Mouse (Mus musculus): Measurements from ENCODE around the gene Rnf227. TPM values are rescaled to one million over a fixed set of nuclear protein-coding genes. Genes with fewer than 3 reads are reported as not detected.

Gene Rnf227
- polyA plus RNA-seq, 1 experiment, result 3.3 TPM

- no peaks in the 10 kb centered on the region for H3K4me1 ChIP-seq (ENCODE audit: control insufficient read depth, insufficient read depth, low read length)
- no peaks in the 10 kb centered on the region for H3K9me3 ChIP-seq (replicated peaks; ENCODE audit: control insufficient read depth, insufficient read depth, low read length, poor library complexity, severe bottlenecking)
- no peak overlapping the region for H3K27ac ChIP-seq (ENCODE audit: insufficient read depth, low read length)
- TF ChIP-seq EP300 (IDR thresholded peaks at IDR 0.05; ENCODE audit: insufficient read depth, low read depth, low read length) (no peak), POLR2A (IDR thresholded peaks at IDR 0.05; ENCODE audit: insufficient read depth, low read length) (no peak), CTCF (IDR thresholded peaks at IDR 0.05; ENCODE audit: low read depth, low read length) (no peak)
- H3K4me3 ChIP-seq (ENCODE audit: low read depth, low read length), result no peak overlapping the region
- no peaks in the 10 kb centered on the region for H3K36me3 ChIP-seq (ENCODE audit: control insufficient read depth, insufficient read depth, low read length, poor library complexity, severe bottlenecking)
- H3K27me3 ChIP-seq (ENCODE audit: control insufficient read depth, insufficient read depth, low read length, poor library complexity, severe bottlenecking), result no peaks in the 10 kb centered on the region
- H3K9ac ChIP-seq (ENCODE audit: low read depth, poor library complexity, severe bottlenecking), result no peak overlapping the region
Measured at GRCm38 (mm10) chr11:69384979-69385378, 44.7 kb downstream of the Rnf227 start.

GRCm38 (mm10) chr11:69386758-69387157 is 46.5 kb downstream of the Rnf227 start:
- no peak overlapping the region for H3K4me3 ChIP-seq (ENCODE audit: low read depth, low read length)
- no peak overlapping the region for H3K27ac ChIP-seq (ENCODE audit: insufficient read depth, low read length)
- no peaks in the 10 kb centered on the region for H3K9me3 ChIP-seq (replicated peaks; ENCODE audit: control insufficient read depth, insufficient read depth, low read length, poor library complexity, severe bottlenecking)
- no peak for TF ChIP-seq EP300 (IDR thresholded peaks at IDR 0.05; ENCODE audit: insufficient read depth, low read depth, low read length)
- TF ChIP-seq CTCF (IDR thresholded peaks at IDR 0.05; ENCODE audit: low read depth, low read length), result no peak
- no peak for TF ChIP-seq POLR2A (IDR thresholded peaks at IDR 0.05; ENCODE audit: insufficient read depth, low read length)
- H3K4me1 ChIP-seq (ENCODE audit: control insufficient read depth, insufficient read depth, low read length), result no peaks in the 10 kb centered on the region
- no peaks in the 10 kb centered on the region for H3K36me3 ChIP-seq (ENCODE audit: control insufficient read depth, insufficient read depth, low read length, poor library complexity, severe bottlenecking)
- no peaks in the 10 kb centered on the region for H3K27me3 ChIP-seq (ENCODE audit: control insufficient read depth, insufficient read depth, low read length, poor library complexity, severe bottlenecking)
- H3K9ac ChIP-seq (ENCODE audit: low read depth, poor library complexity, severe bottlenecking), result no peak overlapping the region

- H3K9ac ChIP-seq (ENCODE audit: low read depth, poor library complexity, severe bottlenecking), result no peak overlapping the region
- no peak overlapping the region for H3K4me3 ChIP-seq (ENCODE audit: low read depth, low read length)
- H3K36me3 ChIP-seq (ENCODE audit: control insufficient read depth, insufficient read depth, low read length, poor library complexity, severe bottlenecking), result no peaks in the 10 kb centered on the region
- no peak overlapping the region for H3K27ac ChIP-seq (ENCODE audit: insufficient read depth, low read length)
- no peaks in the 10 kb centered on the region for H3K4me1 ChIP-seq (ENCODE audit: control insufficient read depth, insufficient read depth, low read length)
- H3K27me3 ChIP-seq (ENCODE audit: control insufficient read depth, insufficient read depth, low read length, poor library complexity, severe bottlenecking), result no peaks in the 10 kb centered on the region
- no peak for TF ChIP-seq POLR2A (IDR thresholded peaks at IDR 0.05; ENCODE audit: insufficient read depth, low read length)
- TF ChIP-seq EP300 (IDR thresholded peaks at IDR 0.05; ENCODE audit: insufficient read depth, low read depth, low read length), result no peak
- H3K9me3 ChIP-seq (replicated peaks; ENCODE audit: control insufficient read depth, insufficient read depth, low read length, poor library complexity, severe bottlenecking), result no peaks in the 10 kb centered on the region
Measured at GRCm38 (mm10) chr11:69388680-69389079, 48.4 kb downstream of the Rnf227 start.

- Histone ChIP-seq H3K36me3 (ENCODE audit: control insufficient read depth, insufficient read depth, low read length, poor library complexity, severe bottlenecking) (no peaks in the 10 kb centered on the region), H3K9ac (ENCODE audit: low read depth, poor library complexity, severe bottlenecking) (no peak overlapping the region), H3K27ac (ENCODE audit: insufficient read depth, low read length) (no peak overlapping the region), H3K4me1 (ENCODE audit: control insufficient read depth, insufficient read depth, low read length) (no peaks in the 10 kb centered on the region), H3K27me3 (ENCODE audit: control insufficient read depth, insufficient read depth, low read length, poor library complexity, severe bottlenecking) (no peaks in the 10 kb centered on the region), H3K4me3 (ENCODE audit: low read depth, low read length) (no peak overlapping the region), H3K9me3 (replicated peaks; ENCODE audit: control insufficient read depth, insufficient read depth, low read length, poor library complexity, severe bottlenecking) (no peaks in the 10 kb centered on the region)
- TF ChIP-seq POLR2A (IDR thresholded peaks at IDR 0.05; ENCODE audit: insufficient read depth, low read length) (no peak), CTCF (IDR thresholded peaks at IDR 0.05; ENCODE audit: low read depth, low read length) (no peak), EP300 (IDR thresholded peaks at IDR 0.05; ENCODE audit: insufficient read depth, low read depth, low read length) (no peak)
Measured at GRCm38 (mm10) chr11:69389531-69390399, 49.5 kb downstream of the Rnf227 start.

- no peak overlapping the region for H3K27ac ChIP-seq (ENCODE audit: insufficient read depth, low read length)
- no peaks in the 10 kb centered on the region for H3K4me1 ChIP-seq (ENCODE audit: control insufficient read depth, insufficient read depth, low read length)
- H3K9me3 ChIP-seq (replicated peaks; ENCODE audit: control insufficient read depth, insufficient read depth, low read length, poor library complexity, severe bottlenecking), result no peaks in the 10 kb centered on the region
- H3K4me3 ChIP-seq (ENCODE audit: low read depth, low read length), result no peak overlapping the region
- H3K27me3 ChIP-seq (ENCODE audit: control insufficient read depth, insufficient read depth, low read length, poor library complexity, severe bottlenecking), result no peaks in the 10 kb centered on the region
- TF ChIP-seq CTCF (IDR thresholded peaks at IDR 0.05; ENCODE audit: low read depth, low read length), result peak; percentile 29
- TF ChIP-seq EP300 (IDR thresholded peaks at IDR 0.05; ENCODE audit: insufficient read depth, low read depth, low read length), result no peak
- TF ChIP-seq POLR2A (IDR thresholded peaks at IDR 0.05; ENCODE audit: insufficient read depth, low read length), result no peak
- no peak overlapping the region for H3K9ac ChIP-seq (ENCODE audit: low read depth, poor library complexity, severe bottlenecking)
- no peaks in the 10 kb centered on the region for H3K36me3 ChIP-seq (ENCODE audit: control insufficient read depth, insufficient read depth, low read length, poor library complexity, severe bottlenecking)
Measured at GRCm38 (mm10) chr11:69390400-69391034, 50.3 kb downstream of the Rnf227 start.

Other genes with a start within 250 kb of the Rnf227 start
- 25.0 and 29.3 TPM in 2 replicates for gene Per1, start 245.2 kb upstream of the Rnf227 start, polyA plus RNA-seq (2011; ENCODE audit: insufficient read depth, insufficient read length, low read depth, missing spikeins)
- not detected in 2 replicates for gene Hes7, start 220.1 kb upstream of the Rnf227 start, polyA plus RNA-seq (2011; ENCODE audit: insufficient read depth, insufficient read length, low read depth, missing spikeins)
- not detected in 2 replicates for gene 9130213A22Rik, start 217.9 kb upstream of the Rnf227 start, polyA plus RNA-seq (2011; ENCODE audit: insufficient read depth, insufficient read length, low read depth, missing spikeins)
- 1.7 and 2.0 TPM in 2 replicates for gene Aloxe3, start 214.6 kb upstream of the Rnf227 start, polyA plus RNA-seq (2011; ENCODE audit: insufficient read depth, insufficient read length, low read depth, missing spikeins)
- 0.27 TPM in 1 of 2 replicates, not detected in the other for gene Alox12b, start 183.5 kb upstream of the Rnf227 start, polyA plus RNA-seq (2011; ENCODE audit: insufficient read depth, insufficient read length, low read depth, missing spikeins)
- not detected in 2 replicates for gene Alox8, start 142.6 kb upstream of the Rnf227 start, polyA plus RNA-seq (2011; ENCODE audit: insufficient read depth, insufficient read length, low read depth, missing spikeins)
- 0.11 TPM in 1 of 2 replicates, not detected in the other for gene Gucy2e, start 103.4 kb upstream of the Rnf227 start, polyA plus RNA-seq (2011; ENCODE audit: insufficient read depth, insufficient read length, low read depth, missing spikeins)
- gene Cntrob, start 16.7 kb upstream of the Rnf227 start, polyA plus RNA-seq (2011; ENCODE audit: insufficient read depth, insufficient read length, low read depth, missing spikeins), result 25.9 and 27.5 TPM in 2 replicates
- gene Trappc1, start 16.5 kb upstream of the Rnf227 start, polyA plus RNA-seq (2011; ENCODE audit: insufficient read depth, insufficient read length, low read depth, missing spikeins), result 89.1 and 96.0 TPM in 2 replicates
- gene Kcnab3, start 14.2 kb upstream of the Rnf227 start, polyA plus RNA-seq (2011; ENCODE audit: insufficient read depth, insufficient read length, low read depth, missing spikeins), result 2.5 and 3.4 TPM in 2 replicates
- 21.9 and 25.7 TPM in 2 replicates for gene Chd3, start 28.9 kb downstream of the Rnf227 start, polyA plus RNA-seq (2011; ENCODE audit: insufficient read depth, insufficient read length, low read depth, missing spikeins)
- 77.9 and 94.0 TPM in 2 replicates for gene Naa38, start 55.0 kb downstream of the Rnf227 start, polyA plus RNA-seq (2011; ENCODE audit: insufficient read depth, insufficient read length, low read depth, missing spikeins)
- 21.1 and 21.5 TPM in 2 replicates for gene Cyb5d1, start 55.2 kb downstream of the Rnf227 start, polyA plus RNA-seq (2011; ENCODE audit: insufficient read depth, insufficient read length, low read depth, missing spikeins)
- 15.7 and 16.6 TPM in 2 replicates for gene Tmem88, start 57.8 kb downstream of the Rnf227 start, polyA plus RNA-seq (2011; ENCODE audit: insufficient read depth, insufficient read length, low read depth, missing spikeins)
- 23.3 and 28.4 TPM in 2 replicates for gene Kdm6b, start 73.2 kb downstream of the Rnf227 start, polyA plus RNA-seq (2011; ENCODE audit: insufficient read depth, insufficient read length, low read depth, missing spikeins)
- 1.2 and 2.0 TPM in 2 replicates for gene Dnah2, start 208.6 kb downstream of the Rnf227 start, polyA plus RNA-seq (2011; ENCODE audit: insufficient read depth, insufficient read length, low read depth, missing spikeins)
- 3.9 and 4.0 TPM in 2 replicates for gene Efnb3, start 219.7 kb downstream of the Rnf227 start, polyA plus RNA-seq (2011; ENCODE audit: insufficient read depth, insufficient read length, low read depth, missing spikeins)
- 10.3 and 17.8 TPM in 2 replicates for gene Wrap53, start 239.8 kb downstream of the Rnf227 start, polyA plus RNA-seq (2011; ENCODE audit: insufficient read depth, insufficient read length, low read depth, missing spikeins)
- gene Trp53, start 239.9 kb downstream of the Rnf227 start, polyA plus RNA-seq (2011; ENCODE audit: insufficient read depth, insufficient read length, low read depth, missing spikeins), result 230 and 277 TPM in 2 replicates